Mouse (Mus musculus) hematopoietic stem cell, adult 5-6 weeks (primary cell): ENCODE measurements around the gene Trabd2b. TPM values are rescaled to one million over a fixed set of nuclear protein-coding genes. Genes with fewer than 3 reads are reported as not detected.

Experiments
- total RNA-seq: library from RNA; stranded (forward); fragments of 172-1452, 232-1000 nt; gene quantifications from 2 replicates; pipeline ENCODE4 v1.2.3, GENCODE M21; 2017

The Trabd2b gene
- total RNA-seq, 1 experiment from 2014 or later = 0.10 TPM

Other genes starting within 250 kb of the Trabd2b start
- not detected in 2 replicates for gene Skint11, start 243.3 kb upstream of the Trabd2b start, total RNA-seq